Mouse (Mus musculus) gastrocnemius, adult 2 months (tissue): ENCODE measurements around the gene Col6a1. TPM values are rescaled to one million over a fixed set of nuclear protein-coding genes. Genes with fewer than 3 reads are reported as not detected.

ENCODE experiments used
- DNase-seq: peaks from one replicate; pipeline ENCODE4 v3.0.0; 2022
- H3K27ac ChIP-seq: fragments of 200-600 bp; 2 replicates; pipeline ENCODE4 v1.8.1; 2022; ENCODE audit warnings: mild to moderate bottlenecking
- H3K4me3 ChIP-seq: fragments of 200-600 bp; 2 replicates; pipeline ENCODE4 v1.8.1; 2022; ENCODE audit warnings: mild to moderate bottlenecking, moderate library complexity
- CTCF ChIP-seq: fragments of 200-600 bp; IDR thresholded peaks from 2 replicates; pipeline ENCODE4 v1.8.1; 2022; ENCODE audit warnings: antibody characterized with exemption, mild to moderate bottlenecking, moderate library complexity
- intact Hi-C: fragments of 180-260 bp; cut with DNase I; formaldehyde crosslinking; loops from one replicate; pipeline ENCODE4 v1.15.1; 2025
- total RNA-seq, 2 experiments: library from RNA; stranded (reverse); gene quantifications; 2 replicates each; pipeline ENCODE4 v1.2.3; 2021

Gene Col6a1
- total RNA-seq, 2 experiments from 2014 or later = 30.5 to 59.0 TPM

DNA sequence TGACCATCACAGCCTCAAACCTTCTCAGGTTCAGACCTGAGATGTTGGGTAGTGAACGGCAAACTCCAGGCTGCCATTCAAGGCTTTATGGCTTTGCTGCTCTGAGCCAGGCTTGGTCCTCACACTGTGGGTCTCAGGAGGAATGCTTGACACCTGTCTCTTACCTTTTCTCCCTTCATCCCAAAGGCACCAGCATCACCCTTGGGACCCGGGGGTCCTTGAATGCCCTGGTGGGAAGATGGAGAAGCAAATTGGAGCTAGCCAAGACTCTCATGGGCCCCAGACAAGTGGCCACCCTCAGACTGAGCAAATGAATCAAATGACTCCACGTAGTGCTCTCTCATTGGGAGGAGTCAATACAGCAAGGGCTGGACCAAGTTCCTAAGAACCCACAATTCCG, 8.3 kb downstream of the Col6a1 start:
- no peak for TF ChIP-seq CTCF
- intact Hi-C loops = no loop called here
- H3K27ac ChIP-seq = no peak overlapping the region
- H3K4me3 ChIP-seq = no peak overlapping the region
- no peak for DNase-seq

DNA sequence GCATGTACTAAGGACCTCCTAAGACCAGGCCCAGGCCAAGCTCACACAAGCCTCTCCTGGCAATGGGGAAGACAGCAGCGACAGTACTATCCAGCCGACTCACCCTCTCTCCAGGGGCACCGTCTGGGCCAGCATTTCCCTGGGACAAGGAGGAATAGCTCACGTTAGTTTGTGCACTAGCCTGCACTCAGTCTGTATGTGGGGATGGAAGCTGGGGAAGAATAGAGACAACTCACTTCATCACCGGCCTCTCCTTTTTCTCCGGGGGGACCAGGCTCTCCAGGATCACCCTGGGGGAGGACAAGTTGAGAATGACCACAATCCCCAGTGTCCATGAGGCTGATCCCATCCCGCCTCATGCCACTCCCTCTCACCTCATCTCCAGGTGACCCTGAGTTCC, 8.9 kb downstream of the Col6a1 start:
- TF ChIP-seq CTCF = no peak
- intact Hi-C loops = no loop called here
- no peak for DNase-seq
- no peak overlapping the region for H3K27ac ChIP-seq
- H3K4me3 ChIP-seq = no peak overlapping the region

- DNase-seq = no peak
- no peak for TF ChIP-seq CTCF
- Histone ChIP-seq H3K27ac (no peak overlapping the region), H3K4me3 (no peak overlapping the region)
- intact Hi-C loops = no loop called here
Observed at GRCm38 (mm10) chr10:76714303-76714702, 11.7 kb downstream of the Col6a1 start.

DNA sequence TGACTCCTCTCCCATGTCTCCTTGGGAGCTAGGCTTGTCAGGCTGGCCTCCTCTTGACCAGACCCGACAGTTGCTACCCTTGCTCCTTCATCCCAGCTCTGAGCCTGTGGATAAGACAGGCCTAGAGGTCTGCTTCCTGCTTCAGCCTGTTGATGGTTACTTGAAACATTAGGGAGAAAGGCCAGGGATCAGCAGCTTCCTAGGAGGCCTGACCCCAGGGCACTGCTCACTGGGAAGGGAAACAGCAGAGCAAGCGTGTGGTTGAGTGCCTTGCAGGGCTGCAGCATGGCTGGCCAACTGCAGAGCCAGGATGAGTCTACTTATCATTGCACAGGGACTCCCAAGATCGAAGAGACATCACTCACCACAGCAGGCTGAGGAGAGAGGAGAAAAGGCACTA, 13.5 kb downstream of the Col6a1 start:
- intact Hi-C loops = no loop called here
- Histone ChIP-seq H3K4me3 (no peak overlapping the region), H3K27ac (no peak overlapping the region)
- no peak for TF ChIP-seq CTCF
- DNase-seq = no peak

DNA sequence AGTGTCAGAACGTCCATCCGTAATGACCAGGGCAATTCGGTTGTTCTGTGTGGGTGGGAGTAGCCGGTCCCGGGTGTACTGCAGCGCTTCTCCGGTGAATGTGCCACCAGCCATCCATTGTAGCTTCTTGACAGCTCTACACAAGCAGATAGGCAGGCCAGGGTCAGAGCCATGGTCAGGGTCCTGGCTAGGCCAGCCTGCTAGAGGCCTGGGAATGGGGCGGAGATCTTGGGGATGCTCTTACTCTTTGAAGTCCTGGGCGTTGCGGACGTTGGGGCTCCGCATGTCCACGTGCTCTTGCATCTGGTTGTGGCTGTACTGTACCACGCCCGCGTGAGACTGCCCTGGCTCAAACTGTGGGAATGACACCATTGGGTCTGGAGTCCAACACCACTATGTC, 14.6 kb downstream of the Col6a1 start:
- no peak overlapping the region for H3K4me3 ChIP-seq
- no peak for TF ChIP-seq CTCF
- intact Hi-C loops = no loop called here
- DNase-seq = no peak
- no peak overlapping the region for H3K27ac ChIP-seq

DNA sequence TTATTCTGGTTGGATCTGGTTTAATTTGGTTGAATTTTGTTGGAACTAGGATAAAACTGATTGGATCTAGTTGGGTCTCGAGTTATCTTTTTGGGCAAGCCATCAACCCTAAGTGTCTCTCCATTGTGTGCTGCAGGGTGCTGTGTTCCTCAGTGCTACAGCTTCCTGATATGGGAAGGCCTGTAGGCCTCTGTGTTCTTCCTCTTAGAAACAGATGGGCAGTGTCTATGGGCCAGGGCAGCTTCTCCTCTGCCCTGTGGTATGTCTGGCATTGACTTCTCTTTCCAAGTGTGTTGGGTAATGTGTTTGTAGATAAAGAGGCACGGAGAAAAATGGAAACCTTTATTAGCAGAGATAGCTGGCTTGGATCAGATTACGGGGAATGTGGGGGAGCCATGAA, 17.5 kb downstream of the Col6a1 start:
- no peak for TF ChIP-seq CTCF
- no peak for DNase-seq
- intact Hi-C loops = no loop called here
- Histone ChIP-seq H3K27ac (no peak overlapping the region), H3K4me3 (no peak overlapping the region)

DNA sequence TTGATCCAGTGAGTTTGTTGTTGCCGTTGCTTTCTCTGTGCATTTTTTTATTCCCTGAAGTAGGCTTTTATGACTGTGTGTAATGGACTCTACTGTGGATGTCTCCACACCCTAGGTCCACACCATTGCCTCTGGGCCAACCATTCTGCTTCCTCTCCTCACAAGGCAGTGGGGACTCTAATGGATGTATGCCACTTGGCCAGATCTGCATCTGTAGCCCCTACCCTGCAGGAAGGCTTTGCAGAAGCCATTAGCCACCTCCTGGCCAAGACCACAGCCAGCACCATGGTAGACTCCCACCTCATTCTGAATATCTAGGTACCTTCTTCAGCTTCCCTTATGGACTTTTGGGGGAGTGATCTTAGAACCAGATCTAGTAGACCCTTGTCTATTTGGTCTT, 18.4 kb downstream of the Col6a1 start:
- no peak for DNase-seq

GRCm38 (mm10) chr10:76707001-76707400, 19.0 kb downstream of the Col6a1 start:
- H3K4me3 ChIP-seq = no peak overlapping the region
- intact Hi-C loops = no loop called here
- no peak for DNase-seq
- H3K27ac ChIP-seq = no peak overlapping the region
- TF ChIP-seq CTCF = no peak

More for the DNA sequence above, 18.4 kb downstream of the Col6a1 start:
- TF ChIP-seq CTCF = no peak
- Histone ChIP-seq H3K4me3 (no peak overlapping the region), H3K27ac (no peak overlapping the region)
- intact Hi-C loops = no loop called here

- Histone ChIP-seq H3K27ac (peak overlapping the region; percentile 16), H3K4me3 (no peak overlapping the region)
- no peak for DNase-seq
- TF ChIP-seq CTCF = no peak
- intact Hi-C loops = no loop called here
Observed at GRCm38 (mm10) chr10:76704358-76704757, 21.6 kb downstream of the Col6a1 start.

GRCm38 (mm10) chr10:76701446-76701845, 24.5 kb downstream of the Col6a1 start:
- Histone ChIP-seq H3K27ac (peak overlapping the region; percentile 8; the same call in 1 of the 2 replicates), H3K4me3 (no peak overlapping the region)
- DNase-seq = no peak
- TF ChIP-seq CTCF = no peak
- intact Hi-C loops = no loop called here

DNA sequence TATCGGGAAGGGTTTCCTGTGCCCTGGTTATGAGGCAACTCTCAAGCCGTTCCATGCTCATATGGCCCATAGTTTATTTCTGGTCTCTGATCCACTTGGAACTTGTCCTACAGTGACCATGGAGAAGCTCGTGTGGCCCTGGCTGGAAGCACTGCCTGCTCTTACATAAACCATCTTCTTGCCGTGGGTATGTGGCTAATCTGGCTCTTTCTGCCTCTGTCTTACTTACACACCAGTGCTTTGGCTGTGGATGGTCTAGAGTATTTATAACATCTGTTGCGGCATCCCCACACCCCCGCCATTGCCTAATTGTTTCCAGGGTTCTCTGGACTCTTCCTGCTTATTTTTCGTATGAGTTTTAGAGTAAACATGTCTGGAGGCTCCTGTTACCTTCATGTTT, 26.2 kb downstream of the Col6a1 start:
- H3K27ac ChIP-seq = peak overlapping the region; percentile 68
- DNase-seq = peak; percentile 66
- no peak overlapping the region for H3K4me3 ChIP-seq
- TF ChIP-seq CTCF = no peak
- intact Hi-C loops = loop anchor here (2.0 kb wide), 1 partner anchor 35 kb away; no protein-coding TSS in a partner anchor

DNA sequence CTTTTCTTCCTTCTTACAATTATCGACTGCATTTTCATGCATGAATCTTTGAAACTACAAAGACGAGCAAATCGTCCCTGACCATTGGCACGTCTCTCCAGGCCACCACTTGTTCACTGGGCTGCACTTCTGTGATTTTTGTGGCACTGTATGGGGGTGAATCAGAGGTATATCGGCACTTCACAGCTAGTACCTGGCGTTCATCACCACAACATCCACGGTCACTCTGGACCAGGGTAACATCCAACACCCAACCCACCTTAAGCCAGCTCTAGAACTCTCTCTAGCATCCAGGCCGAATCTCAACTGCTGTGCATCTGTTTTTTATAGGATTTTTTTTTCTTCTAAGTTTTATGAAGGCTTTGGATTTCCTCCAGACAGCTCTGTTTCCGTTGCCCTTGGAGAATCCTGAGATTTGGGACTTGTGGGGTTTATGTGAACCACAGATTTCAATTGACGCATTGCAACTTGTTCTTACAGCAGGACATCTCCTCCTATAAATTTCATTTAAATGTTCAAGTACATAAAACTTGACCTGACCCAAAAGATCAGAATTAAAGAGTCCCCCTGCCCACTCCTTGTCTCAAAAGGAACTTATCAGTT, 30.6 kb downstream of the Col6a1 start:
- peak overlapping the region; percentile 59 for H3K27ac ChIP-seq
- H3K4me3 ChIP-seq = no peak overlapping the region
- DNase-seq = no peak
- no peak for TF ChIP-seq CTCF
- intact Hi-C loops = no loop called here

- TF ChIP-seq CTCF = no peak
- H3K27ac ChIP-seq = peak overlapping the region; percentile 59
- DNase-seq = peak; percentile 54
- intact Hi-C loops = no loop called here
- H3K4me3 ChIP-seq = no peak overlapping the region
Observed at GRCm38 (mm10) chr10:76694765-76695164, 31.2 kb downstream of the Col6a1 start.

DNA sequence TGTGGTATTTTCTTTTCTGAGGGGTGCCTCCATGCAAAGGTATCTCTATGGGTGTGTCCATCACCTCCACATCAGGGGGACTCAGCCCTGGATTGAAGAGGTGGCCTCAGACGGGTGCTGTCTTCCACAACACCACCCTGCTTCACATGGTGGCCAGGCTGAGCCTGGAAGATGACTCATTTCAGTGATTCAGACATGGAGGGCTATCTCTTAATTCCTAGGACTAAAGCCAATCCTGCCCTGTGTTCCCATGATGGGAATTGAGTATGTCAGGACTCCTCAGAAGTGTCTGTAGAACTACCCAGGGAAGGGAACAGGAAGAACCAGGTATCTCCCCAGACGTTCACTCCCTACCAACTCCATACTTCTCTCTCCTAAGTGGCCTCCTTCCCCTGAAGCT, 32.5 kb downstream of the Col6a1 start:
- no peak overlapping the region for H3K4me3 ChIP-seq
- no peak for TF ChIP-seq CTCF
- intact Hi-C loops = no loop called here
- DNase-seq = no peak
- H3K27ac ChIP-seq = no peak overlapping the region
